Mouse (Mus musculus) spleen, adult 2 months (tissue): Measurements from ENCODE around the gene B4galt1.

Experiments used
- CTCF ChIP-seq: fragments of 200-500 bp; IDR thresholded peaks from 2 replicates; pipeline ENCODE4 v1.5.1; 2011; ENCODE audit warnings: mild to moderate bottlenecking, inconsistent platforms; ENCODE audit not compliant: insufficient read depth, insufficient read length, insufficient replicate concordance; ENCODE audit errors: extremely low read depth
- POLR2A ChIP-seq: fragments of 200-500 bp; IDR thresholded peaks from 2 replicates; pipeline ENCODE4 v1.6.1; 2011; ENCODE audit warnings: low read depth, low read length, inconsistent platforms

DNA sequence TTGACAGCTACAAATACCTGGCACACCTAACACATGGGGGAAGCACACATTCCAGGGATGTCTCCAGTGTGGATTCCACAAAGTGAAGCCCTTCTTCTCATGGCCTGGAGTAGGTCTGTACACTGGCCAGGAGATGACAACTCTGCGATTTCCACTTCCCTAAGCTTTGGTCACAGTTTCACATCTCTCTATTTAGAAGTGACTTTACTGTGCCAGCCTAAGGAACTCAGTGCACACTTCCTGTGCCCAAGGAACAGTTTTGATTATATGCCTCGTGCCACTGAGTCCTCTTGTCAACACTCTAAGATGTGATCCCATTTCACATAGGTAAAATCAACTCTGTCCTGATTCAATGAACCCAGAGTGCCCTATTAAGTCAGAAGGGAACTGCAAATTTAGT lies 13.4 kb downstream of the B4galt1 start:
- TF ChIP-seq POLR2A (no peak), CTCF (no peak)
